Mouse (Mus musculus) bone marrow macrophage, adult 2 months (primary cell): ENCODE measurements around the gene Ttc16.

Source experiments
- CTCF ChIP-seq: IDR thresholded peaks from 2 replicates; pipeline ENCODE4 v1.5.1; 2012; ENCODE audit warnings: low read depth, mild to moderate bottlenecking, low read length, moderate library complexity
- POLR2A ChIP-seq: IDR thresholded peaks from 2 replicates; pipeline ENCODE4 v1.6.1; 2012; ENCODE audit warnings: mild to moderate bottlenecking, low read depth, low read length, borderline replicate concordance

DNA sequence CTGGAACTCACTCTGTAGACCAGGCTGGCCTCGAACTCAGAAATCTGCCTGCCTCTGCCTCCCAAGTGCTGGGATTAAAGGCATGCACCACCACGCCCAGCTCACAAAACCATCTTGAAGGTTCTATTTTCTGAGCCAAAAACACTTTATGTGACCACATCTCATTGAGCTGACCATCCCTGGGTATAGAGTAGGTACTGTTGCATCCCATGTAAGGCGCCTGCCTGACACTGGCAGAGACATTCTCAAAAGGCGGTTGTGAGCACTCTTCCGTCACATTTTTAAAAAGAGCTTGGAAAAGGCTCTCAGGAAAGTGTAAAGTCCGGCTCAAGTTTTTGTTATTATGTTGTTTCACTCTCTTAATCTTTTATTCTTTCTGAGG is 18.8 kb downstream of the Ttc16 start:
- TF ChIP-seq CTCF = no peak
- TF ChIP-seq POLR2A = no peak
